Mouse (Mus musculus) brain, adult 10 weeks (tissue): ENCODE measurements around the gene Gadd45b. TPM values are rescaled to one million over a fixed set of nuclear protein-coding genes. Genes with fewer than 3 reads are reported as not detected.

Source experiments
- polyA plus RNA-seq: library from polyadenylated mRNA; stranded (reverse); fragments of 350-450 nt; fragmentation: Illumina TruSeq; extraction: RNeasy Lipid Tissue Mini Kit (QIAGEN cat#74804); gene quantifications from one replicate; pipeline ENCODE4 v1.2.3, GENCODE M21; 2015; ENCODE audit warnings: low read depth, low replicate concordance

The Gadd45b gene
- polyA plus RNA-seq: 15.9 TPM

DNA sequence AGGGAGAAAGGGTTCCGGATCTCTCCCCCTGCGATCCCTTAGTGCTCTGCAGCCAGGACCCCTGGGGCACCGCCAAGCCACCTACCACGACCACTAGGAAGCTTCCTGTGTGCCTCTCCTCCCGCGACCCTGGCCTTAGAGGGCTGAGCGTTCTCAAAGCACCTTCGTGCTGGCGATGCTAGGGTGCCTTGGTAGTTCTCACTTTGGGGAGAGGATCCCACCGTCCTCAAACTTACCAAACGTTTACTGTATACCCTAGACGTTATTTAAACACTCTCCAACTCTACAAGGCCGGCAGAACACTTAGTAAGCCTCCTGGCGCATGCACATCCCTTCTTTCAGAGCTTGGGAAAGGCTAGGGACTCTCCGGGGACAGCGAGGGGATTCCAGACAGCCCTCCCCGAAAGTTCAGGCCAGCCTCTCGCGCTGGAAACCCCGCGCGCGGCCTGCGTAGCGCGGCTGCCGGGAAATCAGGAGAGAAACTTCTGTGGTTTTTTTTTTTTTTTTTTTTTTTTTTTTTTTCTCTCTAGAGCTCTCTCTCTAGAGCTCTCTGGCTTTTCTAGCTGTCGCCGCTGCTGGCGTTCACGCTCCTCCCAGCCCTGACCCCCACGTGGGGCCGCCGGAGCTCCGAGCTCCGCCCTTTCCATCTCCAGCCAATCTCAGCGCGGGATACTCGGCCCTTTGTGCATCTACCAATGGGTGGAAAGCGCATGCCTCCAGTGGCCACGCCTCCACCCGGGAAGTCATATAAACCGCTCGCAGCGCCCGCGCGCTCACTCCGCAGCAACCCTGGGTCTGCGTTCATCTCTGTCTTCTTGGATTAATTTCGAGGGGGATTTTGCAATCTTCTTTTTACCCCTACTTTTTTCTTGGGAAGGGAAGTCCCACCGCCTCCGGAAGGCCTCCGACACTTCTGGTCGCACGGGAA lies at the start of gene Gadd45b:
Gene Gadd45b (plus strand): TSS at position 775 of the 928 bp plus-strand sequence.

DNA sequence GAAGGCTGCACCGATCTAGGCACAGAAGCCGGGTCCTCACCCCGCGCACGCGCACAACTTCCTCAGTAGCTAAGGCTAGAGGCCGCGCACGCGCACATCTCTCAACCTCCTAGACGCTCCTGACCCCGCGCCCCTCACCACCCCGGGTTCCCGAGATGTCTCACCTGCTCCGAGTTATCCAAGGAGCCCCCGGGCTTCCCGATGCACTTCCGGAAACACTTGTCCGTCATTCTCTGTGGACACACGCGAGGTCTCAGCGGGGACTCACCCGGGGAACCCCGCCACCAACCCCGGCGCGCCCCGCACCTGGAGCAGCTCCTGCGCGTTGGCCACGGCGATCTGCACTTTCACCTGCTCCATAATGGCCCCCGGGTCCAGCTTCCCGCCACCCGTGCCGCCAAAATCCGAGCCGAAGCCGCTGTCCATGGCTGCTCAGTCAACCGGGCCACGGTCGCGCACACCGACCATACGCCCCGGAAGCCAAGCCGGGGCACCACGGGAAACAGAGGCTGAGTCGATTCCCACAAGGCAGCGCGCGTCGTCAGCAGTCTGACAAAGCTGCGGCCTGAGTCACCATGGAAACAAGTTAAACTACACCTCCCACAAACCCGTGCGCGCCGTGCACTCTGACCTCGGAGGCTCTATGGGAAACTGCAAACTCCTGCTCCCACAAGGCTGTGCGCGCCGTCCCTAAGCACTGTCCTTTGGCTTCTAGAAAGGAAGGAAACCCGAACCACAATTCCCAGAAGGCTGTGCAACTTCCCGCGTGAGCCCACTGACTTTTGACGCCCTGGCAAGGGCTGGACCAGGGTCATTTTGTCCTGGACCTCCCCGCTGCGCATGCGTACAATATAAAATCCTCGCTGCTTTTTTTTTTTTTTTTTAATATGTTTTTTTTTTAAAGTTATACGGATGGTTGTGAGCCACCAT lies 29.3 kb upstream of the Gadd45b start, which contains the start of gene Timm13:
Gene Timm13 (minus strand): TSS at position 652 of the 930 bp plus-strand sequence.

DNA sequence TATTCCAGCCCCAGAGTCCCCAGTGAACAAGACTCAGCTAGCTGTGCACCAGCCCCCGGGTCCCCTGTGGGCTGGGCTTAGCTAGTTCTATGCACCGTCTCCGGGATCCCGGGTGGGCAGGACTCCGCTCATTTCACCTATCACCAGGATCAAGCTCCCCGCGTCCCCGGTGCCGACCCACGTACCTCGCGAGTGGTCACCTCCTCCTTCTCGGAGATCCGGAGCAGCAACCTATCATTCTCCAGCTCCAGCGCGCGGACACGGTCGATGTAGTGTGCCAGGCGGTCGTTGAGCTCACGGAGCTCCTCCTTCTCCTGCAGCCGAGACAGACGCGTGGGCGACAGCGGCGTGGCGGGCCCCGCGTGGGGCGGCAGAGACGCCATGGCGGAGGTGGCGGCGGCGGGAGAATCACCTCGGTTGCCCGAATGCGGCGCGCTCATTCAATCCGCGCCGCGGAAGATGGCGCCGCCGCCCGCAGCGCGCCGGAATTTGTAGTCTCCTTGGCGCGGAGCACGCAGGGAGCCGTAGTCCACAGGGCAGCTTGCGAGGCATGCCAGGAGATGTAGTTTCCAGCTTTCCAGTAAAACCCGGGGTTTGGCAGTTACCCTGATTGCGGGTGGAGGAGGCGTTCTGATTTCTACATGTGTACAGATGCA lies 12.0 kb upstream of the Gadd45b start, which contains the start of gene Lmnb2:
Gene Lmnb2 (minus strand): TSS at position 467 of the 656 bp plus-strand sequence.

Other genes starting within 250 kb of the Gadd45b start
- 11.8 TPM for gene Mob3a, start 228.1 kb upstream of the Gadd45b start, polyA plus RNA-seq
- 54.2 TPM for gene Izumo4, start 227.9 kb upstream of the Gadd45b start, polyA plus RNA-seq
- gene Ap3d1, start 187.8 kb upstream of the Gadd45b start, polyA plus RNA-seq: 89.5 TPM
- 35.1 TPM for gene Dot1l, start 174.9 kb upstream of the Gadd45b start, polyA plus RNA-seq
- 24.7 TPM for gene Sf3a2, start 131.9 kb upstream of the Gadd45b start, polyA plus RNA-seq
- 59.4 TPM for gene Plekhj1, start 131.4 kb upstream of the Gadd45b start, polyA plus RNA-seq
- 0.89 TPM for gene Amh, start 124.8 kb upstream of the Gadd45b start, polyA plus RNA-seq
- 4.0 TPM for gene Jsrp1, start 116.6 kb upstream of the Gadd45b start, polyA plus RNA-seq
- gene Oaz1, start 103.4 kb upstream of the Gadd45b start, polyA plus RNA-seq: 912 TPM
- 20.1 TPM for gene Lingo3, start 86.0 kb upstream of the Gadd45b start, polyA plus RNA-seq
- gene Lsm7, start 74.9 kb upstream of the Gadd45b start, polyA plus RNA-seq: 197 TPM
- 38.1 TPM for gene Sppl2b, start 74.8 kb upstream of the Gadd45b start, polyA plus RNA-seq
- gene Tmprss9, start 58.2 kb upstream of the Gadd45b start, polyA plus RNA-seq: 0.33 TPM
- gene Timm13, start 29.1 kb upstream of the Gadd45b start, polyA plus RNA-seq: 182 TPM
- 15.5 TPM for gene Lmnb2, start 11.8 kb upstream of the Gadd45b start, polyA plus RNA-seq
- gene Gng7, start 84.9 kb downstream of the Gadd45b start, polyA plus RNA-seq: 167 TPM
- 90.3 TPM for gene Diras1, start 95.6 kb downstream of the Gadd45b start, polyA plus RNA-seq
- 48.1 TPM for gene Slc39a3, start 107.4 kb downstream of the Gadd45b start, polyA plus RNA-seq
- gene Sgta, start 130.1 kb downstream of the Gadd45b start, polyA plus RNA-seq: 171 TPM
- gene Thop1, start 140.0 kb downstream of the Gadd45b start, polyA plus RNA-seq: 39.4 TPM
- 0.51 TPM for gene Creb3l3, start 168.8 kb downstream of the Gadd45b start, polyA plus RNA-seq
- 96.3 TPM for gene Map2k2, start 175.8 kb downstream of the Gadd45b start, polyA plus RNA-seq
- gene Zbtb7a, start 205.1 kb downstream of the Gadd45b start, polyA plus RNA-seq: 45.3 TPM
- gene Pias4, start 237.8 kb downstream of the Gadd45b start, polyA plus RNA-seq: 17.8 TPM
- gene Eef2, start 246.6 kb downstream of the Gadd45b start, polyA plus RNA-seq: 804 TPM